Mouse (Mus musculus): ENCODE data around the gene Rbmxl1.

GRCm38 (mm10) chr8:78502706-78503105, 6.0 kb downstream of the Rbmxl1 start:
- TF ChIP-seq CTCF (IDR thresholded peaks at IDR 0.05; ENCODE audit: control insufficient read depth, insufficient read depth, insufficient read length) (no peak), CEBPB (IDR thresholded peaks at IDR 0.05; ENCODE audit: low read depth) (no peak)
